Mouse (Mus musculus) megakaryocyte, embryonic 14.5 days (primary cell): Measurements from ENCODE around the gene Plekhh2. TPM values are rescaled to one million over a fixed set of nuclear protein-coding genes. Genes with fewer than 3 reads are reported as not detected.

ENCODE experiments used
- H3K27me3 ChIP-seq: replicated peaks from 2 replicates; pipeline ENCODE3; 2012; ENCODE audit warnings: inconsistent platforms
- H3K36me3 ChIP-seq: replicated peaks from 2 replicates; pipeline ENCODE3; 2012; ENCODE audit warnings: low read length, inconsistent platforms, mixed read lengths
- H3K4me1 ChIP-seq: 2 replicates; pipeline ENCODE4 v1.6.1; 2012; ENCODE audit warnings: inconsistent platforms
- H3K4me3 ChIP-seq: replicated peaks from 2 replicates; pipeline ENCODE3; 2012; ENCODE audit warnings: moderate library complexity, mild to moderate bottlenecking, inconsistent platforms
- H3K9me3 ChIP-seq: 2 replicates; pipeline ENCODE4 v1.6.1; 2012; ENCODE audit warnings: inconsistent platforms
- FLI1 ChIP-seq: IDR thresholded peaks from 2 replicates; pipeline ENCODE4 v1.6.1; 2012; ENCODE audit warnings: low read length, inconsistent platforms, mixed read lengths
- GATA1 ChIP-seq: IDR thresholded peaks from 3 replicates; pipeline ENCODE4 v1.6.1; 2012; ENCODE audit warnings: mixed read lengths, low read length, inconsistent platforms, borderline replicate concordance
- polyA plus RNA-seq: library from polyadenylated mRNA; stranded (reverse); fragments of >175 nt; gene quantifications from 2 replicates; pipeline ENCODE4 v1.2.3, GENCODE M21; 2012; ENCODE audit warnings: low replicate concordance; ENCODE audit not compliant: insufficient read depth

Plekhh2 gene
- polyA plus RNA-seq, 1 experiment, result not detected

DNA sequence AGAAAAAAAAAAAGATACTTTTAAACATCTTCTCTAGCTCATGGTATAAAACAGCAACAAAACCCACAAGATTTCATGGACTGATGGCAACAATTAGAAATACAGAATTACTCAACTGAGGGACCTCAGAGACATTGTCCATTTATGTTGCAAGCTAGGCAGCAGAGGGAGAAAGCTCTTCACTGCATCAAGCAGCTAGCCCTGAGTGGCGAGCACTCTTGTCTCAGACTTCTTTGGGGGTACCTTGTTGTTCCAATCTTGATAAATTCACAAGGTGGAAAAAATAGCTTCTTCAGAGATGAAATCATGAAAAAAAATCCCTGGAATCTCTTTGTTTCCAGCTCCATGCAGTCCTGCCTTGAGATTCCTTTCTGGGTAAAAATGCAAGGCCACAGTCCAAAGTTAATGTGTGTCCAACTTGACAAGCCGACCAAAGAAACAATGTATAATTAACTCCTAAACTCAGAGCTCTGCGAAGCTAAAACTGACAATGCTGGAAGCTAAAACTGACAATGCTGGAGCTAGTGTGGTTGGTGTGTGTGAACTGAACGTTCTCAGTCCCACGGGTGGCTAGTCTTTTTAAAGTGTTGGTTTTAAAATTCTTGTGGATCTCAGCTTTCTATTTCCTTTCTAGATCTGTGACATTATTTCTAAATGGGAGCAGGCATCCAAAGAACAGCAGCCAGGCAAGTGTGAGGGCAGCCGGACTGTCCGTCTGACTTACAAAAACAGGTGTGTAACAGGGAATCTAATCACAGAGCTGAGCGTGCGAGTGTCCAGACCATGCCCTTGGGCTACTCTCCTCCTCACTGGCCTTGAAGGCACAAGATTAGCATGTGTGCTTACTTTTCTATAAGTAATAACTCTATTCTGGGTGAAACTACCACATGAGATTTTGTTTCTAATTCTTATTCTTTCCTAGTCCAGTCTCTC lies 88.6 kb downstream of the Plekhh2 start:
- no peak overlapping the region for H3K4me3 ChIP-seq
- H3K9me3 ChIP-seq, result no peaks in the 10 kb centered on the region
- no peaks in the 10 kb centered on the region for H3K36me3 ChIP-seq
- H3K4me1 ChIP-seq, result no peaks in the 10 kb centered on the region
- TF ChIP-seq GATA1 (no peak), FLI1 (no peak)
- peaks cover 3% of the 10 kb centered on the region for H3K27me3 ChIP-seq

GRCm38 (mm10) chr17:84601805-84602204 lies 90.1 kb downstream of the Plekhh2 start:
- no peaks in the 10 kb centered on the region for H3K36me3 ChIP-seq
- H3K27me3 ChIP-seq, result no peaks in the 10 kb centered on the region
- H3K4me3 ChIP-seq, result no peak overlapping the region
- H3K9me3 ChIP-seq, result no peaks in the 10 kb centered on the region
- no peak for TF ChIP-seq GATA1
- H3K4me1 ChIP-seq, result no peaks in the 10 kb centered on the region

DNA sequence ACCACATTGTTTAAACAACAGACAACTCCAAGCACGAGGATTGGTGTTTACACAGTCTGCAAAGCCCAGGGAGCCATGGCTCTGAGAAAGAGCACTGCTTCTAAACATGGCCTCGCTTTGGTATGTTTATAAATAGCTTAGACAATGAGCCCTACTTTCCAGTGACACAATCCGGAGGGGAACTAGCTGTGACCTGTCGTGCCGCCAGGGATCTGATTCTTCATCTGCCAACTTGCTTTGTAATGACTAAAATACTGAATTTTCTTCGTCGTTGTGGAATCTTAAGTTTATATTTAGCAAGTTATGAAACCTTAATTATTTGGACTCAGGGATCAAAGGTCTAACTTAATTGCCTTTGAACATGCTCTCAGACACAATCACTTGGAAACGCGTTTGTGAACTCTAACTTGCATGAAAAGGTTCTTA lies 91.5 kb downstream of the Plekhh2 start:
- TF ChIP-seq GATA1 (no peak), FLI1 (no peak)
- H3K36me3 ChIP-seq, result no peaks in the 10 kb centered on the region
- H3K4me3 ChIP-seq, result no peak overlapping the region
- H3K27me3 ChIP-seq, result peaks cover 2% of the 10 kb centered on the region
- no peaks in the 10 kb centered on the region for H3K4me1 ChIP-seq
- H3K9me3 ChIP-seq, result no peaks in the 10 kb centered on the region

GRCm38 (mm10) chr17:84603709-84604420 lies 92.2 kb downstream of the Plekhh2 start:
- no peaks in the 10 kb centered on the region for H3K36me3 ChIP-seq
- no peaks in the 10 kb centered on the region for H3K4me1 ChIP-seq
- TF ChIP-seq FLI1 (no peak), GATA1 (no peak)
- H3K9me3 ChIP-seq, result no peaks in the 10 kb centered on the region
- no peak overlapping the region for H3K4me3 ChIP-seq
- peaks cover 4% of the 10 kb centered on the region for H3K27me3 ChIP-seq

- no peak overlapping the region for H3K4me3 ChIP-seq
- H3K9me3 ChIP-seq, result no peaks in the 10 kb centered on the region
- H3K27me3 ChIP-seq, result peaks cover 4% of the 10 kb centered on the region
- no peak for TF ChIP-seq GATA1
- TF ChIP-seq FLI1, result no peak
- no peaks in the 10 kb centered on the region for H3K36me3 ChIP-seq
- no peaks in the 10 kb centered on the region for H3K4me1 ChIP-seq
Observed at GRCm38 (mm10) chr17:84606976-84607375, 95.3 kb downstream of the Plekhh2 start.

GRCm38 (mm10) chr17:84607617-84608016 lies 95.9 kb downstream of the Plekhh2 start:
- Histone ChIP-seq H3K27me3 (peaks cover 4% of the 10 kb centered on the region), H3K9me3 (no peaks in the 10 kb centered on the region), H3K4me1 (no peaks in the 10 kb centered on the region), H3K4me3 (peak overlapping the region; percentile 33), H3K36me3 (no peaks in the 10 kb centered on the region)
- TF ChIP-seq GATA1 (no peak), FLI1 (no peak)

DNA sequence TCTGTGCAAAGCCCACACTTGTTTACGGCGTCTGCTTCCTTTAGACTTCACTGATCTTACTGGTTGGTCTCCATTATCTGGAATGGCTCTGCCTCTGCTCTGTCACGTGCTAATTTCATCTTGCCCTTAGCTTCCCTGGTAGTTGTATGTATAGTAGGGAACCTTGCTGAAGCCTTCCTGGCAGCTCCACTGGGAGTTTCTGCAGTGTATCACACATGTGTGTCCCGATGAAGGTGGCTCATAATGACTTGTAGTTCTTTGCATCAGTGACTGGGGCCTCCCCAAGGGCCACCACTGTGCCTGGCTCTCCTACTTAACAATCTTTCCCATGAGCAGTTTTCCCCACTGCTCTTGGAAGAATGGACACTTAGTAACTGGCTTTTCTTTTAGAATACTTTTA lies 96.9 kb downstream of the Plekhh2 start:
- Histone ChIP-seq H3K27me3 (peaks cover 4% of the 10 kb centered on the region), H3K9me3 (peaks cover 5% of the 10 kb centered on the region), H3K4me1 (no peaks in the 10 kb centered on the region; the same call in 1 of the 2 replicates), H3K4me3 (no peak overlapping the region), H3K36me3 (no peaks in the 10 kb centered on the region)
- no peak for TF ChIP-seq FLI1
- TF ChIP-seq GATA1, result no peak

GRCm38 (mm10) chr17:84611500-84611899 lies 99.8 kb downstream of the Plekhh2 start:
- no peak for TF ChIP-seq GATA1
- TF ChIP-seq FLI1, result no peak
- peaks cover 5% of the 10 kb centered on the region; the same call in 1 of the 2 replicates for H3K4me1 ChIP-seq

DNA sequence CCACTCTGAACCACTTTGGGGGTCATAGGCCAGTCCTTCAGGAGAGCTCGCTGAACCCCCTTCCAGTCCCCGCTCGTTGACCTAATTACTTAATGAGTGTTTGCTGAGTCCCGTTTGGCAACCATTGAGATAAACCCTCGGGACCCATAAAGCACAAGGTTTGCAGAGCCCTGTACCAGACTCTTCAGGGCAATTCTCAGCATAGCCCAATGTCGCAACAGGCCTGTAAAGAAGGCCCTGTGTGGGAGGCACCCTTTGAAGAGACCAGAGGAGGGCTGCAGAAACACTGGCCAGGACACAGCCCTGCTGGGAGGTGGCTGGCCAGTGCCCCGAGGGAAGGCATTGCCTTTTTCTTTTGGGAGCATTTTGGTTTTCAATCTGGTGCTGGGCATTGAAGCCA lies 100.3 kb downstream of the Plekhh2 start:
- H3K4me1 ChIP-seq, result peaks cover 5% of the 10 kb centered on the region; the same call in 1 of the 2 replicates
- H3K36me3 ChIP-seq, result no peaks in the 10 kb centered on the region
- H3K9me3 ChIP-seq, result peaks cover 17% of the 10 kb centered on the region
- H3K4me3 ChIP-seq, result no peak overlapping the region
- no peak for TF ChIP-seq GATA1
- TF ChIP-seq FLI1, result no peak
- peaks cover 4% of the 10 kb centered on the region for H3K27me3 ChIP-seq

More at GRCm38 (mm10) chr17:84611500-84611899, 99.8 kb downstream of the Plekhh2 start:
- H3K4me3 ChIP-seq, result no peak overlapping the region
- peaks cover 17% of the 10 kb centered on the region for H3K9me3 ChIP-seq
- H3K27me3 ChIP-seq, result peaks cover 4% of the 10 kb centered on the region
- H3K36me3 ChIP-seq, result no peaks in the 10 kb centered on the region

GRCm38 (mm10) chr17:84615811-84616210 lies 104.1 kb downstream of the Plekhh2 start:
- peaks cover 17% of the 10 kb centered on the region for H3K9me3 ChIP-seq
- no peaks in the 10 kb centered on the region for H3K36me3 ChIP-seq
- H3K27me3 ChIP-seq, result no peaks in the 10 kb centered on the region
- H3K4me1 ChIP-seq, result peaks cover 5% of the 10 kb centered on the region; the same call in 1 of the 2 replicates
- H3K4me3 ChIP-seq, result no peak overlapping the region
- no peak for TF ChIP-seq FLI1
- TF ChIP-seq GATA1, result no peak
